Comparison of ENCODE assay signal across 19 mouse cellular contexts in the genomic region with DNA sequence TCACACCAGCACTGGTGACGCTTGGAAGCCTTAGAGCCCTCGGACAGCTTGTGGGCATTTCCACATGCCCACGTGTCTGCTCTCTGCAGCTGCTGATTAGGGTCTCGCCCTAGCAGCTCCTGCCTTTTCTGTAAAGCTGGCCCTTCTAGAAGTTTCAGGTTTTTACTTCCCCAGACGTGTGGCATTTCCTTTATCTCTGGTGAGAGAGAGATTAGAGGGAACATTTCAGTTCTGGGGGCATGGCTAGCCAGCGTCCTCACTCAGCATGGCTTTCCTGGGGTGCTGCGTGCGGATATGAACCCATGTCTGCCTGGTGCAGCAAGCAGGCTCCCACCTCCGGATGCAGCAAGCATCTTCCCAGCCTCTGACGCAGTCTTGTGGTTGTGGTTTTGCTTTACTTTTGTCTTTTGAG. TPM values are rescaled to one million over a fixed set of nuclear protein-coding genes. Genes with fewer than 3 reads are reported as not detected.
DNase-seq lines count a peak whose midpoint lies in the region; ATAC-seq lines count a peak whose summit lies in the region.
"Had no signal": no experiment of that assay in that cellular context is flagged by ENCODE, and none has a peak within 500 bp of the region (broad histone marks: within the 10 kb centered on the region; RNA-seq: fewer than 3 reads in every experiment).

No protein-coding gene starts in this region.

- H3K4me2 ChIP-seq in heart, embryonic 16.5 days (ENCODE audit: low read depth, low read length): no peak overlapping the region
- H3K4me2 ChIP-seq: forebrain, embryonic 13.5 days; heart, embryonic 15.5 days; limb, embryonic 12.5 days; midbrain, embryonic 15.5 days; neural tube, embryonic 13.5 days; stomach, embryonic 15.5 days had no signal

- 50% methylated on average over 10 of the region's 10 CpGs for WGBS in heart, embryonic 16.5 days
- WGBS in midbrain, embryonic 10.5 days: 78% methylated on average over 10 of the region's 10 CpGs

- DNase-seq in heart, adult 18-20 months: no peak
- DNase-seq in thymus, postnatal 14 days: peak; percentile 70
- no peak for DNase-seq in midbrain, embryonic 10.5 days (ENCODE audit: low spot score)
- no peak for DNase-seq in right cerebral cortex, postnatal 14 days
- no peak for DNase-seq in kidney, adult 11 months
- DNase-seq: adrenal gland, adult 8-10 months; cerebellum, postnatal 36 days; gastrocnemius, postnatal 14 days had no signal

- H3K4me3 ChIP-seq in heart, embryonic 16.5 days (ENCODE audit: low read length): no peak overlapping the region
- H3K4me3 ChIP-seq in midbrain, embryonic 10.5 days: no peak overlapping the region
- H3K4me3 ChIP-seq: forebrain, embryonic 13.5 days; heart, embryonic 15.5 days; limb, embryonic 12.5 days; midbrain, embryonic 15.5 days; neural tube, embryonic 13.5 days; stomach, embryonic 15.5 days had no signal

- no peak overlapping the region for H3K27ac ChIP-seq in heart, embryonic 16.5 days (ENCODE audit: low read length)
- no peak overlapping the region for H3K27ac ChIP-seq in midbrain, embryonic 10.5 days (replicated peaks)
- H3K27ac ChIP-seq: forebrain, embryonic 13.5 days; heart, embryonic 15.5 days; hindbrain, postnatal 0 days; kidney, postnatal 0 days; limb, embryonic 12.5 days; midbrain, embryonic 15.5 days; neural tube, embryonic 13.5 days; stomach, embryonic 15.5 days had no signal

- H3K36me3 ChIP-seq in heart, embryonic 16.5 days (ENCODE audit: control insufficient read depth, insufficient read depth): 0 out of 2 replicates have a peak, but pooled peaks cover 2% of the 10 kb centered on the region
- peaks cover 35% of the 10 kb centered on the region for H3K36me3 ChIP-seq in midbrain, embryonic 10.5 days
- H3K36me3 ChIP-seq: heart, embryonic 15.5 days; midbrain, embryonic 15.5 days had no signal

- H3K9ac ChIP-seq in heart, embryonic 16.5 days (ENCODE audit: low read length): no peak overlapping the region
- H3K9ac ChIP-seq: forebrain, embryonic 13.5 days; heart, embryonic 15.5 days; limb, embryonic 12.5 days; midbrain, embryonic 15.5 days; neural tube, embryonic 13.5 days; stomach, embryonic 15.5 days had no signal

- H3K4me1 ChIP-seq in heart, embryonic 16.5 days (ENCODE audit: control insufficient read depth, insufficient read depth, low read length): 0 out of 2 replicates have a peak, but pooled peaks cover 3% of the 10 kb centered on the region
- H3K4me1 ChIP-seq in midbrain, embryonic 10.5 days: no peaks in the 10 kb centered on the region
- H3K4me1 ChIP-seq: forebrain, embryonic 13.5 days; limb, embryonic 12.5 days; midbrain, embryonic 15.5 days; neural tube, embryonic 13.5 days; stomach, embryonic 15.5 days had no signal

- no peaks in the 10 kb centered on the region for H3K9me3 ChIP-seq in heart, embryonic 16.5 days (replicated peaks; ENCODE audit: control insufficient read depth, low read length)
- no peaks in the 10 kb centered on the region for H3K9me3 ChIP-seq in midbrain, embryonic 10.5 days (replicated peaks)
- H3K9me3 ChIP-seq: forebrain, embryonic 13.5 days; heart, embryonic 15.5 days; limb, embryonic 12.5 days; midbrain, embryonic 15.5 days; neural tube, embryonic 13.5 days; stomach, embryonic 15.5 days had no signal

- no peaks in the 10 kb centered on the region for H3K27me3 ChIP-seq in heart, embryonic 16.5 days (ENCODE audit: control insufficient read depth, insufficient read depth, low read length)
- H3K27me3 ChIP-seq in midbrain, embryonic 10.5 days (ENCODE audit: low read depth, poor library complexity, severe bottlenecking): no peaks in the 10 kb centered on the region
- H3K27me3 ChIP-seq: forebrain, embryonic 13.5 days; heart, embryonic 15.5 days; limb, embryonic 12.5 days; midbrain, embryonic 15.5 days; neural tube, embryonic 13.5 days; stomach, embryonic 15.5 days had no signal

- ATAC-seq in heart, embryonic 16.5 days (replicated peaks; ENCODE audit: extremely low read depth, insufficient read depth, low FRiP score): peak; percentile 55; the same call in 1 of the 2 replicates
- ATAC-seq in activated CD4-positive, CD25-positive, alpha-beta regulatory T cell, adult 4 months: peak; percentile 94
- peak; percentile 57 for ATAC-seq in megakaryocyte, adult 5-6 weeks (ENCODE audit: poor library complexity, severe bottlenecking)
- ATAC-seq: forebrain, embryonic 13.5 days; hindbrain, postnatal 0 days; midbrain, embryonic 15.5 days had no signal

RNA-seq across cellular contexts. Expression of gene Slc25a31, which starts 55.7 kb away (rescaled TPM):
- polyA plus RNA-seq in heart, embryonic 16.5 days (2015; fragmentation: Nextera tagmentation; extraction: Ambion mirVana): 0.64 and 0.95 TPM in 2 replicates
- under 1 TPM in 1 of 2 experiments, not detected in 1; 0.13 TPM for total RNA-seq in heart, adult 18-20 months (2021)
- not detected for polyA plus RNA-seq in activated CD4-positive, CD25-positive, alpha-beta regulatory T cell, adult 4 months (2017; shearing (Covaris generic))
- not detected in 2 replicates for total RNA-seq in megakaryocyte, adult 5-6 weeks (2015)
- total RNA-seq in megakaryocyte, adult 5-6 weeks (2017): not detected in 2 replicates
- 0.10 and 0.21 TPM in 2 replicates for polyA plus RNA-seq in midbrain, embryonic 10.5 days (2016; fragmentation: Nextera tagmentation; extraction: Ambion mirVana)
- total RNA-seq: gastrocnemius, postnatal 14 days had no signal
